Mouse (Mus musculus): Measurements from ENCODE around the gene Olfr103. TPM values are rescaled to one million over a fixed set of nuclear protein-coding genes. Genes with fewer than 3 reads are reported as not detected.

Gene Olfr103
- not detected for total RNA-seq (2023)

GRCm38 (mm10) chr17:37339598-37339997 is at the start of gene Olfr103:
TSS of gene Olfr103 (minus strand) at chr17:37339698.

GRCm38 (mm10) chr17:37378733-37379132 is 39.2 kb upstream of the Olfr103 start, which contains the start of gene Olfr105-ps:
TSS of gene Olfr105-ps (plus strand) at chr17:37379033.

GRCm38 (mm10) chr17:37359282-37359681 is 19.8 kb upstream of the Olfr103 start, which contains the start of gene Olfr104-ps:
TSS of gene Olfr104-ps (plus strand) at chr17:37359582.

GRCm38 (mm10) chr17:37316954-37317353 is 22.5 kb downstream of the Olfr103 start, which contains the start of gene Olfr102:
TSS of gene Olfr102 (minus strand) at chr17:37317054.

DNA sequence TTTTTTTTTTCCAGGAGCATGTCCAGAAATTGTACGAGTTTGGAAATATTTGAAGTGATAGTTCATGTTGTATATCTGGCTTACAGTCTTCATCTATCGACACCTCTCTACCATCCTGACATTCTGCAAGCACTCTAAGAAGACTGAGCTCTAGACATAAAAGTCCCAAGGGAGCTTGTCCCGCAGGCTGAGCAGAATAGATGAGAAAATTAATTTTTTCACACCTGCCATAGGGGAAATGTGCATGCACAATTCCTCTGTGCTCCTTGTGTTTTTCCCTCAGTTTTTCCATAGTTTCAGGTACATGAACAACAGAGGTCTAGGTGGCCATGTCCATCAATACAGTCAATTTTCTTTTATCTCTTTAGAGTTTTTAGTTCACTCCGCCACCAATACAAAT is 35.3 kb downstream of the Olfr103 start, which contains the start of gene Olfr101:
Gene Olfr101 (minus strand): TSS at position 101 of the 400 bp plus-strand sequence.

Other genes starting within 250 kb of the Olfr103 start
- gene Olfr91, start 241.4 kb downstream of the Olfr103 start, total RNA-seq (2023) = not detected
- gene Olfr92, start 219.6 kb downstream of the Olfr103 start, total RNA-seq (2023) = not detected
- gene Olfr93, start 178.2 kb downstream of the Olfr103 start, total RNA-seq (2023) = not detected
- gene Ubd, start 145.8 kb downstream of the Olfr103 start, total RNA-seq (2023) = under 1 TPM; 0.61 to 0.65 TPM
- gene Olfr94, start 138.7 kb downstream of the Olfr103 start, total RNA-seq (2023) = not detected
- not detected for gene Olfr95, start 126.6 kb downstream of the Olfr103 start, total RNA-seq (2023)
- not detected for gene Olfr96, start 119.6 kb downstream of the Olfr103 start, total RNA-seq (2023)
- gene Olfr97, start 102.4 kb downstream of the Olfr103 start, total RNA-seq (2023) = not detected
- gene Olfr98, start 75.9 kb downstream of the Olfr103 start, total RNA-seq (2023) = not detected
- gene H2-M3, start 69.5 kb downstream of the Olfr103 start, total RNA-seq (2023) = 10 to 100 TPM; 34.4 to 40.3 TPM
- gene Olfr99, start 56.2 kb downstream of the Olfr103 start, total RNA-seq (2023) = not detected
- gene Olfr101, start 35.4 kb downstream of the Olfr103 start, total RNA-seq (2023) = not detected
- gene Olfr102, start 22.6 kb downstream of the Olfr103 start, total RNA-seq (2023) = not detected
- not detected for gene Olfr104-ps, start 19.9 kb upstream of the Olfr103 start, total RNA-seq (2023)
- gene Olfr105-ps, start 39.3 kb upstream of the Olfr103 start, total RNA-seq (2023) = not detected
- gene Olfr106-ps, start 50.7 kb upstream of the Olfr103 start, total RNA-seq (2023) = not detected
- not detected for gene Olfr107, start 59.5 kb upstream of the Olfr103 start, total RNA-seq (2023)
- gene Olfr108, start 105.8 kb upstream of the Olfr103 start, total RNA-seq (2023) = not detected
- not detected for gene Olfr109, start 119.2 kb upstream of the Olfr103 start, total RNA-seq (2023)
- not detected for gene H2-M2, start 143.9 kb upstream of the Olfr103 start, total RNA-seq (2023)
- not detected for gene Olfr110, start 152.8 kb upstream of the Olfr103 start, total RNA-seq (2023)
- gene Olfr111, start 168.3 kb upstream of the Olfr103 start, total RNA-seq (2023) = not detected
- gene Olfr112, start 229.8 kb upstream of the Olfr103 start, total RNA-seq (2023) = not detected
- gene Olfr113, start 238.0 kb upstream of the Olfr103 start, total RNA-seq (2023) = not detected

Measured in T-cell, adult 66 days (primary cell).